Mouse (Mus musculus): ENCODE data around the gene Rab12. TPM values are rescaled to one million over a fixed set of nuclear protein-coding genes. Genes with fewer than 3 reads are reported as not detected.
"Not testable (repeated sequence)": the region's sequence is repeated elsewhere in the genome, so short reads cannot be mapped to it uniquely, and the experiment has no call there.

Gene Rab12
- total RNA-seq (2021), result 10 to 100 TPM; 74.9 to 83.1 TPM
- long read RNA-seq, experiment 1, transcript Rab12-205 (6 exons, 2,010 nt), result major isoform, 73 of 77 reads
- long read RNA-seq, experiment 1, partial matches to known transcripts, result 1 of 77 reads
- long read RNA-seq, experiment 1, other reads (novel, unspliced or antisense), result 3 of 77 reads
- long read RNA-seq, experiment 2, transcript Rab12-205 (6 exons, 2,010 nt), result major isoform, 304 of 313 reads
- long read RNA-seq, experiment 2, partial matches to known transcripts, result 2 of 313 reads
- long read RNA-seq, experiment 2, other reads (novel, unspliced or antisense), result 7 of 313 reads

DNA sequence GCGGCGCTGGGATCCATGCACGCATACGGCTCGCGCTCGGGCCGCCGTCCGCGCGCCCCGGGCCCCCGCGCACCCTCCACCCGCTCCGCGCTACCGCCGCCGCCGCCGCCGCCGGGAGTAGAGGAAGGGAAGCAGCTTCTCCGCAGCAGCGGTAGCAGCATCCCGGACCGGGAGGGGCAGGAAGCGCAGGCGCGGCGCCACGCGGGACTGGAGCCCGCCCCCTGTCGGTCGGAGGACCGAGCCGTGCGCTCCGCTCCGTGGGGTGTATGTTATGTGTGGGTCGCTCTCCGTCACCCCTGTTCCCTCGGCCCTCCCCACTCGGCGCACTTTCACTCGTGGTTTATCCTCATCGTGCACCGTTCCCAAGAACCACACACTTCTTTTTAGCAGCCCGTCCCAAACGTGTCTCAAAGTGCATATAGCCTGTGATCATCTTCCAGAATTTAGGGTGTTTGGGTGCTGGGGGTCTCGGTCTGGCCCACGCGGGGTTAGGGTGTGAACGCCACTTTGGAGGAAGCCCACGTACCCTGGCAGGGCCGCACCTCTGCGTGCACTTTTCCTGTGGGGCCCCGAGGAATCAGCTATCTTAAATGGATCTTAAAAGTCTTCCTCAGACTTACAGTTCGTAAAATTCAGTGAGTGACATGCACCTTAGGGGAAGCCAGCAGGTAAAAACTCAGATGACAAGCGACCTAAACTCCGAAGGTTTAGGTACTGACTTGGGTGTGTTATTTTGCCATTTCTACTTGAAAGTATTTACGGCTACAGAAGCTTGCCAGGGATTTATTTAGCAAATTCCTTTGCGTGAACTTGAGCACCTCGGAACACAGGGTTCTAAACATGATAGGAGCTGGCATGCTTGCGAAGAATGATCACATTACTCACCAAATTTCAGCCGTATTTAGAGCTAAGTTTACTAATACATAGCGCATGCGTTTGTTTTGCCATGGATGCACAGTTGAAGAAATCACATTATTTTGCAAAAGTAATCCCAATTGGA lies at the start of gene Rab12:
TSS of gene Rab12 (minus strand) at position 176 of the 1,000 bp plus-strand sequence.
- DNase-seq (ENCODE audit: low spot score in 2 of 2), result peak; percentile 86 to 91

DNA sequence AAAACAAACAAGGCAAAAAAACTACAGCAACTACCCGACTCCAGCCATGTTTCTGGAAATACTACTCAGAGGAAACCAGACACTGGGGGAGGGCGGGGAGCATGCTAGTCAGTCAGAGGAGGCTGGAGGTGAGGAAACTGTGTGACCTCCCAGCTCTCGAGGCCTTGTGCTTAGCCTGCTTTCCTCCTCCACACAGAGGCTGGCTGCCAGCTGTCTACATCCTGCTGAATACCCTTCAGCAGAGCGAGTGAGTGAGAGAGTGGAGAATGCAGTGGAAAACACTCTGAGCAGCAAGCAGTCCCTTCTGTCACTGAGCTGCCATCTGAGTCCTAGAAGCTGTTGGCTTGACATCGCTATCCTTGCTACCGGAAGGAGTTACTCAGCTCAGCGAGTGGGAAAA lies 44.7 kb upstream of the Rab12 start:
- DNase-seq (ENCODE audit: low spot score in 2 of 2), result no peak

DNA sequence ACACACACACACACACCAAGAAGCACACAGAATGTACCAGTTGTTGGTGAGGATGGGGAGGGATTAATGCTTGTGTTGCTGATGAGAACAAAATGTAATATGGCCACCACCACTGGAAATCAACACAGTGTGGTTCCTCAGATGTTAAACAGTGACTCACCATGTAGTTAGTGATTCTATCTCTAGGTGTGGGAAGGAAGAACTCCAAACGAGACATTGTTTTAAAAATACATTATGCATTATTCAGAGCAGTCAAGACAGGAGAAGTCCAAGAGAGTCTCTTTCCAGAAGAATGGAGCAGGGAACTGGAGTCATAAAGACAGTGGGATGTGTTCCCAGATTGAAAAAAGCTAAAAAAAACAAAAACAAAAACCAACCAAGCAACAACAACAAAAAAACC lies 44.0 kb upstream of the Rab12 start:
- no peak for DNase-seq (ENCODE audit: low spot score in 2 of 2)

DNA sequence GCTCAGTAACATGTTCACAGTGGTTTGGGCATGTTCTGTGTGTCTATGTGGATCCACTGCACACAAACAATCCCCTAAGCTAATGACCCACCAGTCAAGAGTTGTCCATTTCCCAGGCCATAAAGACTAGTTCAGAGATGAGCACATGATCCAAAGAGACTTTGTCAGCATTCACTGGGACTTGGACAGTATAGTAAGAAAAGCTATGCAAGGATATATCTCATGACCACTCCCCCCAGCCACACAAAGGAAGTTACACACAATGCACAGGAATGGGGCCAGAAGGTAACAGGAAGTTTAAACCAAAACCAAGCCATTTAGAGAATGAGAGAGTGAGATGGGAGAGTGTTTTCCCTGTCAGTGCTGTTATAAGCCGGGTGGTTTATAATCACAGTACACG lies 41.9 kb upstream of the Rab12 start:
- DNase-seq (ENCODE audit: low spot score in 2 of 2), result no peak

- DNase-seq (ENCODE audit: low spot score in 2 of 2), result no peak
These were observed 39.1 kb upstream of the Rab12 start for GRCm38 (mm10) chr17:66558404-66559317.

DNA sequence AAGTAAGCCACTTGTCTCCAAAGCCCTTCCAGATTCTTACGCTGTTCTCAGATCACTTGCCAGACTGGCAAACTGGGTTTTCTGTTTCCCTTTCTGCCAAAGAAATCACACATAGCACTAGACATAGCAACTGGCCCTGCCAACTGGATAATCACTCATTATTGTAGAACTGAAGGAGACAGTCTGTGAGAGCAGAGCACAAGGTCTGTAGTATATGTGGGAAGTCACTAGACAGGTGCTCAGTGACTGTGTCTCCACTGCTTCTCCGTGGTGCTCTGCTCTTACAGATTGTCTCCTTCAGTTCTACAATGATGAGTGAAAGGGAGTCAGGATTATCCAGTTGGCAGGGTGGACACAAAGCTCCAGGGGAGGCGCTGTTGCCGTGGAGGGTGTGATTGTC lies 33.2 kb upstream of the Rab12 start:
- no peak for DNase-seq (ENCODE audit: low spot score in 2 of 2)

GRCm38 (mm10) chr17:66550486-66550885 lies 31.0 kb upstream of the Rab12 start:
- no peak for DNase-seq (ENCODE audit: low spot score in 2 of 2)

GRCm38 (mm10) chr17:66532285-66532684 lies 12.8 kb upstream of the Rab12 start:
- no peak for DNase-seq (ENCODE audit: low spot score in 2 of 2)

- DNase-seq (ENCODE audit: low spot score in 2 of 2), result no peak
These were observed 3.9 kb upstream of the Rab12 start for GRCm38 (mm10) chr17:66523396-66523795.

- DNase-seq (ENCODE audit: low spot score in 2 of 2), result not testable (repeated sequence)
These were observed 3.1 kb upstream of the Rab12 start for GRCm38 (mm10) chr17:66522631-66523030.

- peak; percentile 35 for DNase-seq (ENCODE audit: low spot score in 2 of 2)
These were observed 514 bp downstream of the Rab12 start for GRCm38 (mm10) chr17:66518877-66519553.

- DNase-seq (ENCODE audit: low spot score in 2 of 2), result no peak
These were observed 2.6 kb downstream of the Rab12 start for GRCm38 (mm10) chr17:66516953-66517352.

GRCm38 (mm10) chr17:66514288-66514995 lies 5.1 kb downstream of the Rab12 start:
- DNase-seq (ENCODE audit: low spot score in 2 of 2), result no peak

DNA sequence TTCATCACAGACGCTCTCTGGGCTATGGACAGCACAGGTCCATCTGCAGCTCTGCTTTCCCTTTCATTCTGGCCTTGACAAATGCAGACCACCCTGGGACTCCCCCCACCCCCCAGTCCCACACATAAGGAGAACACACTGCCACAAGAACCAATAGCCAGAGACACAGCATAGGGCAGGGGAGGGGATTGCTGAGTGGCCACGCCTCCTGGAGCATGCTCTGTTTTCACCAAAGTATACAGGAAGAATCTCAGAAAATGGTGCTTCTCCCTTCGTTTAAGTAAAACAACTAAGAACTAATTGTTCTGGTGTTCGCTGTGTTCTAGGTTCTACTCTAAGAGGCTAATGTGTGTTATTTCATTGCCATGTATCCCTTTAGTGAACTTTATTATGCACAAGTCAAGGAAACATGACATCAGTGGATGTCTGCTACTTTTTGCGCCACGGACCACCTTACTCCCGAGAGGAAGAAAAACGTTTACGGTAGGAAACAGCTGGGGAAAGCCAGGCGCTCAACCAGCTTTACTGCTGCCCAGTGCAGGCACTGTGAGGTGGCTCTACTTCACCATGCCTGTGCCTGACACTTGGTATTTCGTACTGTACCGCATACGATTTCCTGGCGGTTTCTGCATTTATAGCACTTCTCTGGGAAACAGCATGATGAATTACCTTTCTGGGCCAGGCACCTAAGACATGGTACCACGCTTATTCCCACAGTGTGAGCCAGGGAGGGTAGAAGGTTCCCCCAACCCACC lies 7.2 kb downstream of the Rab12 start:
- no peak for DNase-seq (ENCODE audit: low spot score in 2 of 2)

GRCm38 (mm10) chr17:66510221-66510683 lies 9.3 kb downstream of the Rab12 start:
- peak; percentile 61 to 73 for DNase-seq (ENCODE audit: low spot score in 2 of 2)

DNA sequence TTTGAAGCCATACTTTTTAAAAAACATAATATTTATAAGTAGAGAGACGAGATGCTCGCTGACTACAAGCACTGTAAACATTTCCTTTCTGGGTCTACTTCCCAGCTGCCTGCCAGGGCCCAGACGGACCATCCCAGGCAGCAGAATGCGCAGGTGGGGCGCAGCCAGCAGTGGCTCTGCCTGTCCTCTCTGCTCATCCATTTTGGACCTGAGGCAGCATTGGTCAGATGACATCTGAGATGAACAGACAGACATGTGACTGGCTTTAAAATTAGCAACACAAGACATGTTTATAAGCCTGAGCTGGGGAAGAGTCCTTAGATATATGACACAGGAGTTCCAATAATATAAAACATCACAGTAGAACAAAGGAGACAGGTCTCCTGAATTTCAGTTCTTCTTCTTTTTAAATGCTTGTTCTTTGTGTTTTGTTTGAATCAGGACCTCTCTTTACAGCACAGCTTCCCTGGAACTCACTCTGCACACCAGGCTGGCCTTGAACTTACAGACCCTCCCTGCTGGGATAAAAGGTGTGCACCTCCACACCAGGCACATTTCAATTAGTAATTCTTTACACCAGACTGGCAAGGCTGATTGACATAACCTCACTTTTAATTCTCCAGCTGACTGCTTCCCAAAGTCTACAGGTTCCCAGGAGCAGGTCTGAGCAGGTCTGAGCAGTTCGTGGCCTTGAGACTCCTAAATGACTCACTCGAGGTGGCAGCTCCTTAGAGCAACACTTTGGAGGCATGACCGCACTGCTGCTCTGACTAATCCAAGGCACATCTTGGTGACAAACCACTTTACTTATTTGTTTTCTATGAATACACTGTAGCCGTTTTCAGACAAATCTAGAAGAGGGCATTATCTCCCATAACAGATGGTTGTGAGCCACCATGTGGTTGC lies 12.2 kb downstream of the Rab12 start:
- no peak for DNase-seq (ENCODE audit: low spot score in 2 of 2)

DNA sequence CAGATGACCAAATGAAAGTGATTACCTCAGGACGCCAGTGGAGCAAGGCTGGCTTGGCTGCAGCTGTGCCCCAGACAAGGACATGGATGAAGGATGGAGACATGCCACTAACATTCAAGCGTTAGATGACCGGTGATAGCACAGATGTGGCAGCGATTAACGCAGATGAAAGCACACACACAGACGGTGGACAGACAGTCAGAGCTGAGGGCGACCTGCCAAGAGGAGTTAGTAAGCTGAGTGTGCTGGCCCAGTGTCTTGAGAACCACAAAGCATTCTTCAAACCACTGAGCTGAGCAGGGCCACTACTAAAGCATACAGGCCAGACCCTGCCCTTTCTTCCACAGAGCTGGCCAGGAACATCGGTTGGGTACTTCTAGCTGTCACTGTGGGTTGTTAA lies 14.6 kb downstream of the Rab12 start:
- no peak for DNase-seq (ENCODE audit: low spot score in 2 of 2)

GRCm38 (mm10) chr17:66504248-66504647 lies 15.3 kb downstream of the Rab12 start:
- no peak for DNase-seq (ENCODE audit: low spot score in 2 of 2)

All from adrenal gland, adult 18-20 months (tissue).